Mouse (Mus musculus) midbrain, embryonic 14.5 days (tissue): ENCODE results near the gene Muc5ac. TPM values are rescaled to one million over a fixed set of nuclear protein-coding genes. Genes with fewer than 3 reads are reported as not detected.
A peak's percentile ranks its signal among the peaks of the same experiment; 100 is the strongest.

ENCODE experiments used
- ATAC-seq: fragments of 200-750 bp; cut with Nextera tagmentation; 2 replicates; pipeline ENCODE4 v1.8.0; 2017; ENCODE audit warnings: moderate number of reproducible peaks, moderate library complexity; ENCODE audit not compliant: low FRiP score, low TSS enrichment
- DNase-seq: peaks from one replicate; pipeline ENCODE4 v3.0.0-alpha.2; 2015
- H3K27ac ChIP-seq: fragments of 300-500 bp; sonication (generic); replicated peaks from 2 replicates; pipeline ENCODE4 v1.5.1; 2014; ENCODE audit warnings: mild to moderate bottlenecking, low read depth, low read length, moderate library complexity
- H3K27me3 ChIP-seq: fragments of 300-500 bp; sonication (generic); 2 replicates; pipeline ENCODE4 v1.6.1; 2014; ENCODE audit warnings: low read length, control low read depth, mixed read lengths; ENCODE audit not compliant: control insufficient read depth, insufficient read depth
- H3K36me3 ChIP-seq: fragments of 300-500 bp; sonication (generic); 2 replicates; pipeline ENCODE4 v1.6.1; 2014; ENCODE audit warnings: low read length, control low read depth; ENCODE audit not compliant: control insufficient read depth, insufficient read depth
- H3K4me1 ChIP-seq: fragments of 300-500 bp; sonication (generic); 2 replicates; pipeline ENCODE4 v1.6.1; 2014; ENCODE audit warnings: mild to moderate bottlenecking, antibody characterized with exemption, low read length, control low read depth; ENCODE audit not compliant: control insufficient read depth, insufficient read depth
- H3K4me2 ChIP-seq: fragments of 300-500 bp; sonication (generic); 2 replicates; pipeline ENCODE4 v1.6.1; 2014; ENCODE audit warnings: mild to moderate bottlenecking, low read length, moderate library complexity
- H3K4me3 ChIP-seq: fragments of 300-500 bp; sonication (generic); replicated peaks from 2 replicates; pipeline ENCODE4 v1.5.1; 2014; ENCODE audit warnings: low read depth, low read length
- H3K9ac ChIP-seq: fragments of 300-500 bp; sonication (generic); replicated peaks from 2 replicates; pipeline ENCODE4 v1.6.1; 2014; ENCODE audit warnings: mild to moderate bottlenecking, low read length, moderate library complexity
- H3K9me3 ChIP-seq: fragments of 300-500 bp; sonication (generic); 2 replicates; pipeline ENCODE4 v1.6.1; 2016; ENCODE audit warnings: low read length, control low read depth, mixed read lengths; ENCODE audit not compliant: control insufficient read depth
- WGBS: fragments of 180-500 bp; shearing (Covaris S2); extraction: QIAGEN DNeasy Blood & Tissue Kit; methylation state at CpG from one replicate; pipeline ENCODE4 v1.1.7; 2014; 5-methylcytosine and 5-hydroxymethylcytosine counted together
- polyA plus RNA-seq: library from polyadenylated mRNA; unstranded; fragments of >200 nt; fragmentation: Nextera tagmentation; extraction: Ambion mirVana; gene quantifications from 2 replicates; pipeline ENCODE4 v1.2.1, GENCODE M21; 2014

The Muc5ac gene
- polyA plus RNA-seq, 1 experiment from 2014 or later, result not detected

- ATAC-seq (no peak), DNase-seq (peak; percentile 50)
- WGBS, result 62% methylated on average over 11 of the region's 11 CpGs
- H3K27me3 ChIP-seq, result no peaks in the 10 kb centered on the region
- H3K4me3 ChIP-seq, result no peak overlapping the region
- no peak overlapping the region for H3K9ac ChIP-seq
- H3K27ac ChIP-seq, result no peak overlapping the region
- H3K4me2 ChIP-seq, result no peak overlapping the region
- 0 out of 2 replicates have a peak, but pooled peaks cover 4% of the 10 kb centered on the region for H3K4me1 ChIP-seq
- H3K9me3 ChIP-seq, result no peaks in the 10 kb centered on the region
- no peaks in the 10 kb centered on the region for H3K36me3 ChIP-seq
Observed at GRCm38 (mm10) chr7:141817355-141818075, 28.7 kb downstream of the Muc5ac start.

DNA sequence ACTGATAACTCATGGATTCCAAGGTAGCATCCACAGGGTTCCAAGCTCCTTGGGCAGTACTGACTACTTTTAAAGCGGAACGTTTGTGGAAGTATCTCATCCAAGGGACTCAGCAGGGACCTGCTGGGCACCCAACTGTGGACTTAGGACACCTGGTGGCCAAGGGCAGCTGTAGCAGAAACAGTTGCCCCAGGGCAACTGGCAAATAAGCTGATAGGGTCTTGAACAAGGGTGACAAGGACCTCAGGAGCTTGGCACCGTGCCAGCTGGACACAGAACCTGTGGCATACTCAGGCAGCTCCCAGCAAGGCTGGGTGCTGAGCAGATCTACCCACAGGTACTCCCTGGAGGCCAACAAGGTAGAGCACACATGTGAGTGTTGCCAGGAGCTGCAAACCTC lies 29.5 kb downstream of the Muc5ac start:
- Histone ChIP-seq H3K36me3 (no peaks in the 10 kb centered on the region), H3K9ac (no peak overlapping the region), H3K27me3 (no peaks in the 10 kb centered on the region), H3K9me3 (no peaks in the 10 kb centered on the region), H3K4me3 (no peak overlapping the region), H3K4me1 (0 out of 2 replicates have a peak, but pooled peaks cover 4% of the 10 kb centered on the region), H3K4me2 (no peak overlapping the region), H3K27ac (no peak overlapping the region)
- ATAC-seq (no peak), DNase-seq (no peak)
- 86% methylated on average over 3 of the region's 3 CpGs for WGBS

GRCm38 (mm10) chr7:141822582-141823261 lies 34.0 kb downstream of the Muc5ac start:
- 62% methylated on average over 4 of the region's 4 CpGs for WGBS
- no peaks in the 10 kb centered on the region for H3K9me3 ChIP-seq
- H3K27ac ChIP-seq, result no peak overlapping the region
- H3K9ac ChIP-seq, result no peak overlapping the region
- DNase-seq (no peak), ATAC-seq (no peak)
- H3K4me2 ChIP-seq, result no peak overlapping the region
- H3K4me3 ChIP-seq, result no peak overlapping the region
- H3K36me3 ChIP-seq, result no peaks in the 10 kb centered on the region
- 0 out of 2 replicates have a peak, but pooled peaks cover under 1% of the 10 kb centered on the region for H3K4me1 ChIP-seq
- H3K27me3 ChIP-seq, result no peaks in the 10 kb centered on the region

GRCm38 (mm10) chr7:141823699-141824098 lies 34.9 kb downstream of the Muc5ac start:
- Histone ChIP-seq H3K36me3 (no peaks in the 10 kb centered on the region), H3K4me2 (no peak overlapping the region), H3K9ac (no peak overlapping the region), H3K9me3 (no peaks in the 10 kb centered on the region), H3K27me3 (no peaks in the 10 kb centered on the region), H3K4me3 (no peak overlapping the region), H3K27ac (no peak overlapping the region), H3K4me1 (no peaks in the 10 kb centered on the region)
- DNase-seq (no peak), ATAC-seq (no peak)
- 82% methylated on average over 6 of the region's 6 CpGs for WGBS

- Histone ChIP-seq H3K4me1 (no peaks in the 10 kb centered on the region), H3K9ac (no peak overlapping the region), H3K27ac (no peak overlapping the region), H3K4me2 (no peak overlapping the region), H3K36me3 (no peaks in the 10 kb centered on the region), H3K4me3 (no peak overlapping the region), H3K9me3 (no peaks in the 10 kb centered on the region), H3K27me3 (no peaks in the 10 kb centered on the region)
- 90% methylated on average over 9 of the region's 9 CpGs for WGBS
- DNase-seq, result no peak
- ATAC-seq, result no peak
Observed at GRCm38 (mm10) chr7:141824398-141824797, 35.6 kb downstream of the Muc5ac start.

GRCm38 (mm10) chr7:141835941-141836340 lies 47.2 kb downstream of the Muc5ac start:
- no peak overlapping the region for H3K9ac ChIP-seq
- H3K4me1 ChIP-seq, result no peaks in the 10 kb centered on the region
- H3K9me3 ChIP-seq, result no peaks in the 10 kb centered on the region
- WGBS, result 84% methylated on average over 7 of the region's 7 CpGs
- no peaks in the 10 kb centered on the region for H3K36me3 ChIP-seq
- H3K27me3 ChIP-seq, result no peaks in the 10 kb centered on the region
- no peak overlapping the region for H3K4me3 ChIP-seq
- no peak for DNase-seq
- H3K27ac ChIP-seq, result no peak overlapping the region
- H3K4me2 ChIP-seq, result no peak overlapping the region
- no peak for ATAC-seq

DNA sequence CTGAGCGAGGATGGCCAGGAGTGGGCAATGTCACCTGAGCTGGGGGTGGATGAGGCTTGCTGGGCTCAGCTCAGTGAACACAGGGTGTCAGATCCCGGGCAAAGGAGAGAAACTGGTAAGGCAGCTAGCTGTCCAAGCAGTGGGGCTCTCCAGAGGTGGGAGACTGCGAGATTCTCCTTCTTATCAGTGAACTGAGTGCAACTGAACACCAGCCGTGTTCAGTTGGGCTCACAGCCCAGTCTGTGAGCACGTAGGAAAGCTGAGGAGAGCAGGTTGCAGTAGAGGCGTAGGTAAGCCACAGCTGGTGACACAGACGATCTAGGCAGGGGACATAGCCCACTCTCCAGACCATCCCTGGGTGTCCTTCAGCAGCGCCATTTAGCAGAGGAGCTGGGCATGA lies 47.7 kb downstream of the Muc5ac start:
- ATAC-seq (no peak), DNase-seq (no peak)
- Histone ChIP-seq H3K27ac (no peak overlapping the region), H3K4me2 (no peak overlapping the region), H3K4me3 (no peak overlapping the region), H3K27me3 (no peaks in the 10 kb centered on the region), H3K4me1 (no peaks in the 10 kb centered on the region), H3K9ac (no peak overlapping the region), H3K36me3 (no peaks in the 10 kb centered on the region), H3K9me3 (no peaks in the 10 kb centered on the region)
- whole genome bisulfite sequencing, result 86% methylated on average over 8 of the region's 8 CpGs

DNA sequence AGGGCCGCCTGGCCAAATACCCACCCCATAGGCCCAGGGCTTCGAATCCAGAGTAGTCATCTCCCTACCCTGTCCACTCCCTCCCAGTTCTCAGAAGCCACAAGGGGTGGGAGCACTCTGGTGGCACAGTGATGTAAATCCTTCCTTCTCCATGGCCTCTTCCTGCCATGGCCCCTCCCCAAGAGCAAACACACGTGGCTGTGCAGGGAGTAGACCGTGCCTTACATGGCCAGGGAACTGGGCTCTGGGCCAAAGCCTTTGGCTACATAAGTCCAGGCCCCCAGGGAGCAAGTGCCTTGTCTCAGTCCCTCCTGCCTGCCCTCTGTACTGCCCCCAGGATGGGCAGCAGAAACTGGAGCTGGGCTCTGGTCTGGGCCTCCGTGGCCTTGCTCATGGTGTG lies 50.0 kb downstream of the Muc5ac start, which contains the start of gene Muc5b:
Muc5b (plus strand) TSS at position 292 of the 400 bp plus-strand sequence.
- DNase-seq (peak; percentile 14), ATAC-seq (no peak)
- Histone ChIP-seq H3K27me3 (no peaks in the 10 kb centered on the region), H3K36me3 (no peaks in the 10 kb centered on the region), H3K9me3 (no peaks in the 10 kb centered on the region), H3K27ac (no peak within 1 kb of the TSS), H3K4me1 (no peaks in the 10 kb centered on the region), H3K9ac (no peak within 1 kb of the TSS), H3K4me3 (no peak within 1 kb of the TSS), H3K4me2 (no peak within 1 kb of the TSS)
- 61% methylated on average over 5 of the region's 5 CpGs for WGBS

DNA sequence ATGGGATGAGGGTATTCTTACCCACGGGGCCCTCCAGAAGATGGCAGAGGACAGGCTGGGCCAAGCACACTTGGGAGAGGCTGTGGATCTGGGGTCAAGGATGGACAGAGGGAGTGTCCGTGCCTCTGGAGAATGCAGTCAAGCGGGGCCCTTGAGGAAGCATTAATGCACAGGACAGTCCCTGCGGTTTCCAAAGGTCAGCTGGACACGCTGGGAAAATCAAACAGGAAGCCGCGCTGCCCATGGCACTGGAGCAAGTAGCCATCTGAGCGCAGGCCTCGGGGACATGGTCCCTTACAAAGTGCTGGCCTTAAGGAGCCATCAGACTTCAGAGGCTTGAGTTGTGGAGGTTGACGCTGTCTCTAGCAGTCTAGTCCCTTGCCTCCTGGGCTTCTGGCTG lies 51.6 kb downstream of the Muc5ac start:
- H3K27me3 ChIP-seq, result no peaks in the 10 kb centered on the region
- H3K9me3 ChIP-seq, result no peaks in the 10 kb centered on the region
- no peaks in the 10 kb centered on the region for H3K4me1 ChIP-seq
- DNase-seq (no peak), ATAC-seq (no peak)
- no peak overlapping the region for H3K9ac ChIP-seq
- WGBS, result 86% methylated on average over 10 of the region's 10 CpGs
- no peak overlapping the region for H3K27ac ChIP-seq
- H3K4me3 ChIP-seq, result no peak overlapping the region
- H3K36me3 ChIP-seq, result no peaks in the 10 kb centered on the region
- no peak overlapping the region for H3K4me2 ChIP-seq
